Mouse (Mus musculus) megakaryocyte, embryonic 14.5 days (primary cell): ENCODE measurements around the gene Cers1.

ENCODE experiments used
- FLI1 ChIP-seq: IDR thresholded peaks from 2 replicates; pipeline ENCODE4 v1.6.1; 2012; ENCODE audit warnings: low read length, inconsistent platforms, mixed read lengths
- GATA1 ChIP-seq: IDR thresholded peaks from 3 replicates; pipeline ENCODE4 v1.6.1; 2012; ENCODE audit warnings: mixed read lengths, low read length, inconsistent platforms, borderline replicate concordance

DNA sequence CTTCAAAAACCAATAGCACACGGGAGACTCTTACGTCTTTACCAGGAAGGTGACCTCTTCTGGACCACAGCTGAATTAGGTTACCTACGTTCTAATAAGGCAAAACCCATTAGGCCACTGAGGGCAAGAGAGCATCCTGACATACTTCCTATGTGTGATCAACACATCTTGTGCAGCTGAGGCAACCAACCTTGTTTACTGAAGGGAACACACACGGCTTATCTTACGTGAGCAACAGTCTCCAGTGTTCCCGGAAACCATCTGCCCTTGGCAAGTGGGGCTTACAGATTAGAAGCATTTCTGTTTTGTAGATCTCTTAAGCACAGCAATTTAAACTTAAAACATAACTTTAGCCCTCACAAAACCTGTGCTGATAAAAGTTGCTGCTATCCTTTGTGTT, 11.9 kb downstream of the Cers1 start:
- TF ChIP-seq GATA1 = peak; percentile 34; the same call in 1 of the 3 replicates
- TF ChIP-seq FLI1 = no peak
